Mouse (Mus musculus): ENCODE data around the gene Kirrel2.
"Not testable (repeated sequence)": the region's sequence is repeated elsewhere in the genome, so short reads cannot be mapped to it uniquely, and the experiment has no call there.

Kirrel2 gene

GRCm38 (mm10) chr7:30457629-30458330 lies at the start of gene Kirrel2, which contains the start of gene Nphs1:
Gene Kirrel2 (minus strand): TSS chr7:30457690.
Gene Nphs1 (plus strand): TSS chr7:30458315.
- in situ Hi-C loops (cut with MboI, MseI): no loop called here

GRCm38 (mm10) chr7:30501159-30501558 lies 43.7 kb upstream of the Kirrel2 start:
- in situ Hi-C loops (cut with MboI, MseI): not testable (repeated sequence)

- in situ Hi-C loops (cut with MboI, MseI): not testable (repeated sequence)
Observed at GRCm38 (mm10) chr7:30495506-30496042, 38.1 kb upstream of the Kirrel2 start.

- in situ Hi-C loops (cut with MboI, MseI): loop anchor here (5.0 kb wide), 1 partner anchor 124 kb away; no protein-coding TSS in a partner anchor
Observed at GRCm38 (mm10) chr7:30493401-30493931, 36.0 kb upstream of the Kirrel2 start, which contains the start of gene Prodh2. Gene Prodh2 (plus strand): TSS chr7:30493622.

GRCm38 (mm10) chr7:30492765-30493164 lies 35.3 kb upstream of the Kirrel2 start:
- in situ Hi-C loops (cut with MboI, MseI): loop anchor here (5.0 kb wide), 1 partner anchor 125 kb away; no protein-coding TSS in a partner anchor

GRCm38 (mm10) chr7:30490957-30491307 lies 33.4 kb upstream of the Kirrel2 start:
- in situ Hi-C loops (cut with MboI, MseI): loop anchor here (5.0 kb wide), 1 partner anchor 126 kb away; no protein-coding TSS in a partner anchor

GRCm38 (mm10) chr7:30490251-30490956 lies 32.9 kb upstream of the Kirrel2 start:
- in situ Hi-C loops (cut with MboI, MseI): loop anchor here (5.0 kb wide), 1 partner anchor 127 kb away; no protein-coding TSS in a partner anchor

GRCm38 (mm10) chr7:30484250-30484649 lies 26.8 kb upstream of the Kirrel2 start:
- in situ Hi-C loops (cut with MboI, MseI): no loop called here

- in situ Hi-C loops (cut with MboI, MseI): loop anchor here (10.0 kb wide), 1 partner anchor 113 kb away; the partner anchor contains the start of gene Lrfn3
Observed at GRCm38 (mm10) chr7:30477415-30478381, 20.2 kb upstream of the Kirrel2 start.

GRCm38 (mm10) chr7:30476136-30476535 lies 18.6 kb upstream of the Kirrel2 start:
- in situ Hi-C loops (cut with MboI, MseI): loop anchor here (10.0 kb wide), 1 partner anchor 111 kb away; the partner anchor contains the start of gene Lrfn3

- in situ Hi-C loops (cut with MboI, MseI): loop anchor here (10.0 kb wide), 1 partner anchor 110 kb away; the partner anchor contains the start of gene Lrfn3
Observed at GRCm38 (mm10) chr7:30474999-30475398, 17.5 kb upstream of the Kirrel2 start.

- in situ Hi-C loops (cut with MboI, MseI): loop anchor here (10.0 kb wide), 1 partner anchor 108 kb away; the partner anchor contains the start of gene Lrfn3
Observed at GRCm38 (mm10) chr7:30472411-30472810, 14.9 kb upstream of the Kirrel2 start.

- in situ Hi-C loops (cut with MboI, MseI): no loop called here
Observed at GRCm38 (mm10) chr7:30464816-30465300, 7.4 kb upstream of the Kirrel2 start.

- in situ Hi-C loops (cut with MboI, MseI): no loop called here
Observed at GRCm38 (mm10) chr7:30463996-30464395, 6.5 kb upstream of the Kirrel2 start.

- in situ Hi-C loops (cut with MboI, MseI): no loop called here
Observed at GRCm38 (mm10) chr7:30463568-30463967, 6.1 kb upstream of the Kirrel2 start.

- in situ Hi-C loops (cut with MboI, MseI): no loop called here
Observed at GRCm38 (mm10) chr7:30459484-30459883, 2.0 kb upstream of the Kirrel2 start.

GRCm38 (mm10) chr7:30456911-30457628 lies 420 bp downstream of the Kirrel2 start:
- in situ Hi-C loops (cut with MboI, MseI): no loop called here

- in situ Hi-C loops (cut with MboI, MseI): no loop called here
Observed at GRCm38 (mm10) chr7:30456487-30456886, 1.0 kb downstream of the Kirrel2 start.

- in situ Hi-C loops (cut with MboI, MseI): no loop called here
Observed at GRCm38 (mm10) chr7:30454259-30454658, 3.2 kb downstream of the Kirrel2 start.

- in situ Hi-C loops (cut with MboI, MseI): no loop called here
Observed at GRCm38 (mm10) chr7:30453766-30454165, 3.7 kb downstream of the Kirrel2 start.
